Mouse (Mus musculus) C2C12 (cell line): Measurements from ENCODE around the gene Enpp6. TPM values are rescaled to one million over a fixed set of nuclear protein-coding genes. Genes with fewer than 3 reads are reported as not detected.

Experiments used
- H3K27me3 ChIP-seq: one replicate; pipeline ENCODE4 v1.6.1; 2011; ENCODE audit not compliant: control insufficient read depth, insufficient read depth, insufficient read length
- H3K36me3 ChIP-seq: one replicate; pipeline ENCODE4 v1.6.1; 2011; ENCODE audit not compliant: control insufficient read depth, insufficient read depth
- H3K4me3 ChIP-seq: one replicate; pipeline ENCODE4 v1.5.1; 2011; ENCODE audit warnings: mild to moderate bottlenecking, control low read depth; ENCODE audit not compliant: poor library complexity, insufficient read depth, severe bottlenecking
- H3K79me2 ChIP-seq: one replicate; pipeline ENCODE4 v1.6.1; 2011; ENCODE audit not compliant: control insufficient read depth, insufficient read depth
- H3K79me3 ChIP-seq: one replicate; pipeline ENCODE4 v1.6.1; 2011; ENCODE audit warnings: low read depth, control low read depth
- H3ac ChIP-seq: one replicate; pipeline ENCODE3; 2011; ENCODE audit warnings: low read depth; ENCODE audit not compliant: control insufficient read depth, insufficient read length
- CEBPB ChIP-seq: IDR thresholded peaks from one replicate; pipeline ENCODE4 v1.6.1; 2011; ENCODE audit warnings: low read depth, mild to moderate bottlenecking, control low read depth, moderate library complexity
- CTCF ChIP-seq: IDR thresholded peaks from one replicate; pipeline ENCODE4 v1.5.1; 2011; ENCODE audit not compliant: control insufficient read depth, insufficient read depth, insufficient read length
- FOSL1 ChIP-seq: IDR thresholded peaks from one replicate; pipeline ENCODE4 v1.8.0; 2011; ENCODE audit warnings: mild to moderate bottlenecking, low read length; ENCODE audit not compliant: poor library complexity, insufficient read depth, severe bottlenecking
- MAX ChIP-seq: IDR thresholded peaks from one replicate; pipeline ENCODE4 v1.6.1; 2011; ENCODE audit warnings: mild to moderate bottlenecking, control low read depth
- MYOD1 ChIP-seq: IDR thresholded peaks from one replicate; pipeline ENCODE4 v1.6.1; 2011; ENCODE audit warnings: low read depth; ENCODE audit not compliant: control insufficient read depth, insufficient read length
- MYOG ChIP-seq: IDR thresholded peaks from one replicate; pipeline ENCODE4 v1.6.1; 2011; ENCODE audit not compliant: control insufficient read depth, insufficient read length; ENCODE audit errors: extremely low read depth
- USF1 ChIP-seq: IDR thresholded peaks from one replicate; pipeline ENCODE4 v1.6.1; 2011; ENCODE audit warnings: low read depth, mild to moderate bottlenecking, control low read depth, moderate library complexity
- polyA plus RNA-seq: library from polyadenylated mRNA; unstranded; fragments of >200 nt; fragmentation: generic; extraction: Trizol; gene quantifications from one replicate; pipeline ENCODE4 v1.2.1, GENCODE M21; 2012; ENCODE audit warnings: missing spikeins

Enpp6 gene
- polyA plus RNA-seq, 1 experiment = not detected

GRCm38 (mm10) chr8:46984647-46985046 is 2.0 kb upstream of the Enpp6 start:
- Histone ChIP-seq H3K79me3 (no peaks in the 10 kb centered on the region), H3K4me3 (no peak overlapping the region), H3K79me2 (no peaks in the 10 kb centered on the region), H3ac (no peak overlapping the region), H3K36me3 (no peaks in the 10 kb centered on the region), H3K27me3 (peaks cover 35% of the 10 kb centered on the region)
- TF ChIP-seq FOSL1 (no peak), USF1 (no peak), MYOG (no peak), MYOD1 (no peak), CTCF (no peak)

- H3K27me3 ChIP-seq = peaks cover 52% of the 10 kb centered on the region
- H3K79me3 ChIP-seq = no peaks in the 10 kb centered on the region
- no peak overlapping the region for H3ac ChIP-seq
- TF ChIP-seq CEBPB (no peak), CTCF (no peak), USF1 (no peak), MAX (no peak), MYOD1 (no peak), FOSL1 (no peak), MYOG (no peak)
- no peak overlapping the region for H3K4me3 ChIP-seq
- no peaks in the 10 kb centered on the region for H3K79me2 ChIP-seq
- H3K36me3 ChIP-seq = no peaks in the 10 kb centered on the region
Measured at GRCm38 (mm10) chr8:46988366-46988765, 1.7 kb downstream of the Enpp6 start.

GRCm38 (mm10) chr8:46991081-46991480 is 4.4 kb downstream of the Enpp6 start:
- Histone ChIP-seq H3K79me3 (no peaks in the 10 kb centered on the region), H3ac (no peak overlapping the region), H3K36me3 (no peaks in the 10 kb centered on the region), H3K4me3 (no peak overlapping the region), H3K79me2 (no peaks in the 10 kb centered on the region), H3K27me3 (peaks cover 44% of the 10 kb centered on the region)
- no peak for TF ChIP-seq CEBPB
- no peak for TF ChIP-seq MYOD1
- TF ChIP-seq USF1 = no peak
- TF ChIP-seq MAX = no peak
- no peak for TF ChIP-seq MYOG
- no peak for TF ChIP-seq CTCF
- TF ChIP-seq FOSL1 = no peak

- no peak overlapping the region for H3K4me3 ChIP-seq
- H3K36me3 ChIP-seq = no peaks in the 10 kb centered on the region
- TF ChIP-seq MYOD1 (no peak), MYOG (no peak)
- no peak overlapping the region for H3ac ChIP-seq
- no peaks in the 10 kb centered on the region for H3K79me3 ChIP-seq
- H3K27me3 ChIP-seq = peaks cover 40% of the 10 kb centered on the region
- H3K79me2 ChIP-seq = no peaks in the 10 kb centered on the region
Measured at GRCm38 (mm10) chr8:46992579-46992978, 5.9 kb downstream of the Enpp6 start.

GRCm38 (mm10) chr8:46995931-46996664 is 9.4 kb downstream of the Enpp6 start:
- TF ChIP-seq MYOG = no peak
- no peak for TF ChIP-seq USF1
- TF ChIP-seq MYOD1 = no peak
- no peak for TF ChIP-seq CTCF
- no peak for TF ChIP-seq FOSL1
- TF ChIP-seq MAX = no peak
- TF ChIP-seq CEBPB = no peak
- no peak overlapping the region for H3ac ChIP-seq
- no peaks in the 10 kb centered on the region for H3K36me3 ChIP-seq
- no peaks in the 10 kb centered on the region for H3K79me3 ChIP-seq
- no peaks in the 10 kb centered on the region for H3K79me2 ChIP-seq
- peaks cover 22% of the 10 kb centered on the region for H3K27me3 ChIP-seq
- H3K4me3 ChIP-seq = no peak overlapping the region

DNA sequence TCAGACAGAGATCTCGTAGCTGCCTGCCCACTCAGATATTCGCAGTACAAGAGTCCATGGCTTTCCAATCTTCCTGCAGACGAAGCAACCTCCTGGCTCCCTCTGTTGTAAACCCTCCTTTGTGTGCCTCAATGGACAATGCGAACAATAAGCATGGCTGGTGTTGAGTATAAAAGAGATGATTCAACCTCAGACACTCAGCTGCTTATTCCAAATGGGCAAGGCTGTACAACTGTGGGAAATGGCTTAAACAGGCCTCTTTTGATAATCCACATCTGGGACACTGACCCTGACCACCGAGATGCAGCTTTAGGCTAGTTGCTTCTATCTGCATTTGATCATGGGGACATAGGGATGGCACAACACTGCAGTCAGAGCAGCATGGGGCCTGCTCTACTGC is 19.0 kb downstream of the Enpp6 start:
- Histone ChIP-seq H3K79me2 (no peaks in the 10 kb centered on the region), H3K27me3 (no peaks in the 10 kb centered on the region), H3ac (no peak overlapping the region), H3K36me3 (no peaks in the 10 kb centered on the region), H3K4me3 (no peak overlapping the region), H3K79me3 (no peaks in the 10 kb centered on the region)
- TF ChIP-seq MYOG (no peak), MYOD1 (no peak), CEBPB (no peak), USF1 (no peak), CTCF (no peak), MAX (no peak)
